Mouse (Mus musculus) E14TG2a.4 (cell line): ENCODE results near the gene Nkiras2.

Experiments used
- CTCF ChIP-seq: conservative IDR thresholded peaks from 2 replicates; pipeline ENCODE4 v1.5.1; 2014; ENCODE audit warnings: low read length
- NANOG ChIP-seq: IDR thresholded peaks from 2 replicates; pipeline ENCODE4 v1.6.1; 2014; ENCODE audit warnings: borderline replicate concordance, low read length, mixed read lengths
- POU5F1 ChIP-seq: IDR thresholded peaks from 2 replicates; pipeline ENCODE4 v1.6.1; 2014; ENCODE audit warnings: low read length, borderline replicate concordance

- no peak for TF ChIP-seq CTCF
- no peak for TF ChIP-seq NANOG
- no peak for TF ChIP-seq POU5F1
These were observed at the start of gene Nkiras2 for GRCm38 (mm10) chr11:100618761-100619484.
